ENCODE assay signal across 16 mouse cellular contexts in genomic region chr13:45537110-45537509, GRCm38 (mm10). TPM values are rescaled to one million over a fixed set of nuclear protein-coding genes. Genes with fewer than 3 reads are reported as not detected.
DNase-seq lines count a peak whose midpoint lies in the region; ATAC-seq and TF ChIP-seq lines count a peak whose summit lies in the region.
"Had no signal": no experiment of that assay in that cellular context is flagged by ENCODE, and none has a peak within 500 bp of the region (broad histone marks: within the 10 kb centered on the region; RNA-seq: fewer than 3 reads in every experiment).

No protein-coding gene starts in this region.

- H3K4me3 ChIP-seq in liver, embryonic 15.5 days (replicated peaks), result no peak overlapping the region
- no peak overlapping the region for H3K4me3 ChIP-seq in liver, postnatal 0 days (ENCODE audit: low read depth, low read length)
- H3K4me3 ChIP-seq in heart, embryonic 15.5 days, result no peak overlapping the region
- H3K4me3 ChIP-seq in lung, embryonic 15.5 days, result no peak overlapping the region
- no peak overlapping the region for H3K4me3 ChIP-seq in midbrain, postnatal 0 days (ENCODE audit: low read depth, low read length)
- H3K4me3 ChIP-seq: embryonic facial prominence, embryonic 12.5 days; limb, embryonic 15.5 days; midbrain, embryonic 10.5 days had no signal

- no peak for TF ChIP-seq EP300 in liver, postnatal 0 days (IDR thresholded peaks at IDR 0.05; ENCODE audit: low read depth)

- peaks cover 98% of the 10 kb centered on the region for H3K36me3 ChIP-seq in liver, embryonic 15.5 days (replicated peaks)
- H3K36me3 ChIP-seq in liver, postnatal 0 days (replicated peaks; ENCODE audit: insufficient read depth, low read length), result peaks cover 23% of the 10 kb centered on the region
- H3K36me3 ChIP-seq in heart, embryonic 15.5 days, result peaks cover 22% of the 10 kb centered on the region
- no peaks in the 10 kb centered on the region for H3K36me3 ChIP-seq in lung, embryonic 15.5 days
- H3K36me3 ChIP-seq in midbrain, postnatal 0 days (ENCODE audit: insufficient read depth, low read length), result no peaks in the 10 kb centered on the region
- H3K36me3 ChIP-seq: embryonic facial prominence, embryonic 12.5 days; limb, embryonic 15.5 days; midbrain, embryonic 10.5 days had no signal

- no peak overlapping the region for H3K9ac ChIP-seq in liver, embryonic 15.5 days
- H3K9ac ChIP-seq in liver, postnatal 0 days (replicated peaks), result no peak overlapping the region
- no peak overlapping the region for H3K9ac ChIP-seq in heart, embryonic 15.5 days
- no peak overlapping the region for H3K9ac ChIP-seq in lung, embryonic 15.5 days
- no peak overlapping the region for H3K9ac ChIP-seq in midbrain, postnatal 0 days (replicated peaks; ENCODE audit: low read length, poor library complexity, severe bottlenecking)
- H3K9ac ChIP-seq: embryonic facial prominence, embryonic 12.5 days; hindbrain, embryonic 14.5 days; limb, embryonic 15.5 days had no signal

- TF ChIP-seq CTCF in liver, postnatal 0 days (IDR thresholded peaks at IDR 0.05; ENCODE audit: low read depth), result no peak
- no peak for TF ChIP-seq CTCF in midbrain, postnatal 0 days (IDR thresholded peaks at IDR 0.05)

- H3K4me2 ChIP-seq in liver, embryonic 15.5 days, result no peak overlapping the region
- H3K4me2 ChIP-seq in liver, postnatal 0 days (ENCODE audit: low read depth, low read length), result no peak overlapping the region
- no peak overlapping the region for H3K4me2 ChIP-seq in heart, embryonic 15.5 days
- no peak overlapping the region for H3K4me2 ChIP-seq in lung, embryonic 15.5 days
- no peak overlapping the region for H3K4me2 ChIP-seq in midbrain, postnatal 0 days (ENCODE audit: low read depth, low read length, poor library complexity, severe bottlenecking)
- H3K4me2 ChIP-seq: embryonic facial prominence, embryonic 12.5 days; hindbrain, embryonic 14.5 days; limb, embryonic 15.5 days had no signal

- DNase-seq in liver, postnatal 0 days, result no peak
- DNase-seq in thymus, postnatal 14 days, result no peak
- DNase-seq in right cerebral cortex, adult 18-20 months, result no peak
- no peak for DNase-seq in midbrain, postnatal 0 days (ENCODE audit: low spot score)
- DNase-seq: adrenal gland, postnatal 36 days; cerebellum, postnatal 36 days; kidney, adult 2 months; thymus, postnatal 36 days had no signal

- no peak for ATAC-seq in liver, embryonic 15.5 days (ENCODE audit: insufficient read depth)
- no peak for ATAC-seq in liver, postnatal 0 days
- peak; percentile 51; the same call in 1 of the 2 replicates for ATAC-seq in heart, embryonic 15.5 days (replicated peaks; ENCODE audit: insufficient number of reproducible peaks, insufficient read depth, low FRiP score, low read depth)
- ATAC-seq in lung, embryonic 15.5 days (ENCODE audit: borderline replicate concordance, extremely low read depth, low FRiP score, low TSS enrichment), result peak; percentile 37; the same call in 1 of the 2 replicates
- no peak for ATAC-seq in midbrain, postnatal 0 days (ENCODE audit: low FRiP score)
- ATAC-seq: CD4-positive, CD25-positive, alpha-beta regulatory T cell, adult 4 months had no signal

- WGBS in liver, embryonic 15.5 days (ENCODE audit: insufficient replicate concordance), result 65% methylated on average over 9 of the region's 9 CpGs
- 65% methylated on average over 9 of the region's 9 CpGs for WGBS in liver, postnatal 0 days (ENCODE audit: insufficient replicate concordance)
- WGBS in heart, embryonic 15.5 days, result 30% methylated on average over 9 of the region's 9 CpGs
- 50% methylated on average over 9 of the region's 9 CpGs for WGBS in lung, embryonic 15.5 days
- 85% methylated on average over 9 of the region's 9 CpGs for WGBS in midbrain, postnatal 0 days

- H3K4me1 ChIP-seq in liver, embryonic 15.5 days (replicated peaks), result peaks cover 71% of the 10 kb centered on the region
- H3K4me1 ChIP-seq in liver, postnatal 0 days (ENCODE audit: insufficient read depth), result peaks cover 8% of the 10 kb centered on the region
- H3K4me1 ChIP-seq in heart, embryonic 15.5 days (replicated peaks), result peaks cover 61% of the 10 kb centered on the region
- peaks cover 21% of the 10 kb centered on the region for H3K4me1 ChIP-seq in lung, embryonic 15.5 days
- no peaks in the 10 kb centered on the region for H3K4me1 ChIP-seq in midbrain, postnatal 0 days (ENCODE audit: insufficient read depth, low read length)

- H3K9me3 ChIP-seq in liver, embryonic 15.5 days (replicated peaks), result no peaks in the 10 kb centered on the region
- H3K9me3 ChIP-seq in liver, postnatal 0 days (ENCODE audit: low read length), result no peaks in the 10 kb centered on the region
- H3K9me3 ChIP-seq in heart, embryonic 15.5 days (replicated peaks), result no peaks in the 10 kb centered on the region
- no peaks in the 10 kb centered on the region for H3K9me3 ChIP-seq in lung, embryonic 15.5 days
- H3K9me3 ChIP-seq in midbrain, postnatal 0 days (ENCODE audit: low read length), result no peaks in the 10 kb centered on the region
- H3K9me3 ChIP-seq: limb, embryonic 15.5 days; midbrain, embryonic 10.5 days had no signal

- peak overlapping the region; percentile 45 for H3K27ac ChIP-seq in liver, embryonic 15.5 days (replicated peaks)
- no peak overlapping the region for H3K27ac ChIP-seq in liver, postnatal 0 days (ENCODE audit: low read depth)
- peak overlapping the region; percentile 87 for H3K27ac ChIP-seq in heart, embryonic 15.5 days
- H3K27ac ChIP-seq in lung, embryonic 15.5 days, result peak overlapping the region; percentile 87
- no peak overlapping the region for H3K27ac ChIP-seq in midbrain, postnatal 0 days (ENCODE audit: low read depth, low read length)
- H3K27ac ChIP-seq: embryonic facial prominence, embryonic 12.5 days; hindbrain, embryonic 14.5 days; limb, embryonic 15.5 days; midbrain, embryonic 10.5 days had no signal

- no peaks in the 10 kb centered on the region for H3K27me3 ChIP-seq in liver, embryonic 15.5 days
- H3K27me3 ChIP-seq in liver, postnatal 0 days (ENCODE audit: insufficient read depth, low read length), result no peaks in the 10 kb centered on the region
- no peaks in the 10 kb centered on the region for H3K27me3 ChIP-seq in heart, embryonic 15.5 days
- H3K27me3 ChIP-seq in lung, embryonic 15.5 days, result no peaks in the 10 kb centered on the region
- H3K27me3 ChIP-seq in midbrain, postnatal 0 days (ENCODE audit: insufficient read depth, low read length), result no peaks in the 10 kb centered on the region
- H3K27me3 ChIP-seq: embryonic facial prominence, embryonic 12.5 days; limb, embryonic 15.5 days had no signal

RNA-seq across cellular contexts. Expression of gene Gmpr, which starts 29.9 kb away (rescaled TPM):
- polyA plus RNA-seq in liver, embryonic 15.5 days (2015; fragmentation: Nextera tagmentation; extraction: Ambion mirVana), result 265 and 273 TPM in 2 replicates
- polyA plus RNA-seq in liver, postnatal 0 days (2015; fragmentation: Nextera tagmentation; extraction: Ambion mirVana), result 63.6 and 75.5 TPM in 2 replicates
- 180 and 185 TPM in 2 replicates for polyA plus RNA-seq in heart, embryonic 15.5 days (2015; fragmentation: Nextera tagmentation; extraction: Ambion mirVana)
- polyA plus RNA-seq in lung, embryonic 15.5 days (2015; fragmentation: Nextera tagmentation; extraction: Ambion mirVana), result 25.6 and 27.9 TPM in 2 replicates
- total RNA-seq in midbrain, postnatal 0 days (2014; rRNA removed), result 23.3 and 29.2 TPM in 2 replicates
- 36.7 and 39.5 TPM in 2 replicates for polyA plus RNA-seq in midbrain, postnatal 0 days (2015; fragmentation: Nextera tagmentation; extraction: Ambion mirVana)

Comparison
In these comparisons a context has a peak if more than half of its experiments do, and no peak if none do; other contexts are left out.
1. H3K27ac ChIP-seq: peak in liver, embryonic 15.5 days (single experiment), heart, embryonic 15.5 days (single experiment) and lung, embryonic 15.5 days (single experiment); none in liver, postnatal 0 days (single experiment) and midbrain, postnatal 0 days (single experiment).
2. ATAC-seq: peak in heart, embryonic 15.5 days (single experiment) and lung, embryonic 15.5 days (single experiment); none in liver, embryonic 15.5 days (single experiment), liver, postnatal 0 days (single experiment) and midbrain, postnatal 0 days (single experiment).